Mouse (Mus musculus) heart, adult 2 months (tissue): Measurements from ENCODE around the gene Vps33b.

Source experiments
- CTCF ChIP-seq: fragments of 200-600 bp; IDR thresholded peaks from 2 replicates; pipeline ENCODE4 v1.8.1; 2022; ENCODE audit warnings: antibody characterized with exemption, mild to moderate bottlenecking, moderate library complexity
- EP300 ChIP-seq: fragments of 200-500 bp; IDR thresholded peaks from 2 replicates; pipeline ENCODE4 v1.6.1; 2011; ENCODE audit warnings: low read depth, low read length, control low read depth; ENCODE audit not compliant: insufficient read depth

- TF ChIP-seq CTCF: no peak
- no peak for TF ChIP-seq EP300
Measured at GRCm38 (mm10) chr7:80315733-80316132, 46.3 kb downstream of the Vps33b start.
